Mouse (Mus musculus) ES-Bruce4 (cell line): ENCODE data around the gene Nrxn3.

Experiments
- CTCF ChIP-seq: IDR thresholded peaks from one replicate; pipeline ENCODE4 v1.8.1; 2011; ENCODE audit warnings: low read depth, low read length
- POLR2A ChIP-seq: IDR thresholded peaks from one replicate; pipeline ENCODE4 v1.8.1; 2011; ENCODE audit warnings: low read length; ENCODE audit not compliant: insufficient read depth

- TF ChIP-seq CTCF = no peak
- no peak for TF ChIP-seq POLR2A
These were observed 217.0 kb downstream of the Nrxn3 start for GRCm38 (mm10) chr12:88939679-88940078.
